Mouse (Mus musculus) adrenal gland, adult 18-20 months (tissue): ENCODE results near the gene Tbc1d10b. TPM values are rescaled to one million over a fixed set of nuclear protein-coding genes. Genes with fewer than 3 reads are reported as not detected.

Experiments used
- DNase-seq, 2 experiments: peaks; one replicate each; pipeline ENCODE4 v3.0.0; 2021 to 2022; ENCODE audit warnings: low spot score in 2 of 2
- total RNA-seq, 2 experiments: library from RNA; stranded (reverse); gene quantifications; 1 replicate in 1 of 2; 2 replicates in 1 of 2; pipeline ENCODE4 v1.2.3; 2021

The Tbc1d10b gene
- total RNA-seq, 2 experiments from 2014 or later = 43.3 to 47.5 TPM

DNA sequence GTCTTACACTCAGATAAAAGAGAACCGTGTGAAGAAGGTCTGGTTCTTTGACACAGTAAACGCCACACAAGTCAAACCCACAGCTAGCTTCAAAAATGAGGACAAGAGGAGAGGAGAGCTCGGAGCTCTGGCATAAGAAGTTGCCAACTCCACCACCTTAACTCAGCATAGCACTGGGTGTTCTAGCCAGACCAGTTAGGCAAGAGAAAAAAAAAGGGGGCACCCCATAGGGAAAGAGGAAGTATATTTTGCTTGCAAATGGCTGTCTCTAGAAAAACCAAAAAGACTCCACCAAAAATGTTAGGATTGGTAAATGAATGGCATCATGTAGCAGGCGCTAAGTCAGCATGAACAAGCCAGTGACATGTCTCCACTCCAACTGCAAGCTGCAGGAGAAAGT, 44.3 kb downstream of the Tbc1d10b start:
- no peak for DNase-seq

DNA sequence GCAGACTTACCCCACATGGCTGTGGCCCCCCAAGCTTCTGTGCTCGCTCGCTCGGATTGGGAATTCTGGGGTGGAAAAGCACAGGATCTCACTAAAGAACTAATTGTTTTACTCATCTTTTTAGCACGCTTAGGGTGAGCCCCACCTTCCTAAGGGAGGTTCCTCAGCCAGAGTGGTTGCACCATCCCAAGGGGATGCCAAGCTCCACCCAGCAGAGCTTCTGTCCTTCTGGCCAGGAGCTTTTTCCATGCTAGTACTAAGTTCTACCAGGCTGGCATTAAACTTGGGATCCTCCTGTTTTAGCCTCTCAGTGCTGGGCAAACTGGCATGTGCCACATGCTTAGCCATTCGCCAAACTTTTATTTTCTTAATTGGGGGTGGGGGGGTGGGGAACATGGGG, 45.7 kb downstream of the Tbc1d10b start:
- no peak for DNase-seq

DNA sequence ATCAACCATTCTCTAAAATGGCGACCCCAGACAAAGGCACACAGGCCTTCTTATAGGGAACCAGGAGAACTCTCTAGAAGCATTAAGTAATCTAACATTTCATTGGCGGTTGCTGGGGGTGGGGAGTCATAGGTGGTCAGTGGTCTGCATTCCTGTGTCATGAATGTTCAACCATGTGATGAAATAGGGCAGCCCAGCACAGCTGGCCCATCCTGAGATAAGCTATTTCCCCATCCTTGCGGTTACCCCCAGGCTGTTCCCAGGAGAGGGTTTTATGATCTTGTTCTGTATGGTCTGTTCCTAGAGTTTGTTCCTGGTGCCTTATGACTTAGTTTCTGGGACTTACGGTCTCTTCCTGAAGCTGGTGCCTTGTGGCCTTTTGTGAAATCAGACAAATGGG, 50.7 kb downstream of the Tbc1d10b start:
- DNase-seq = no peak

DNA sequence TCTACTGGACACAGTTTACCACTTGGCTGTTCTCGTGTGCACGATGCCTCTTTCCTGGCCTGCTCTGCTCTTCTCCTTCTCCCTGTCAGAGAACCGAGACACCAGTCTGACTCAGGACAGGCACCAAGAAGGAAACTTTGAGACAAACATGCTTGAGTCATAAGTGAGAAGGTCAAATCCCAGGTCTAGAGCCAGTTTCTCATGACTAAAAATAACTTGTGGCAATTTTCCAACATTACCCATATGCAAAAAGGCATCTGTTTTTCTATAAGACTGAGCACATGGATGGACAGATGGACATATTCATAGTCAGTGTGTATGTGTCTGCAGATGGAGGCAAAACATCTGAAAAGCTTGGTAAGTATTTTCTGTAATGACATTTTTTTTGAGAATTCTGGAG, 54.8 kb downstream of the Tbc1d10b start:
- no peak for DNase-seq

DNA sequence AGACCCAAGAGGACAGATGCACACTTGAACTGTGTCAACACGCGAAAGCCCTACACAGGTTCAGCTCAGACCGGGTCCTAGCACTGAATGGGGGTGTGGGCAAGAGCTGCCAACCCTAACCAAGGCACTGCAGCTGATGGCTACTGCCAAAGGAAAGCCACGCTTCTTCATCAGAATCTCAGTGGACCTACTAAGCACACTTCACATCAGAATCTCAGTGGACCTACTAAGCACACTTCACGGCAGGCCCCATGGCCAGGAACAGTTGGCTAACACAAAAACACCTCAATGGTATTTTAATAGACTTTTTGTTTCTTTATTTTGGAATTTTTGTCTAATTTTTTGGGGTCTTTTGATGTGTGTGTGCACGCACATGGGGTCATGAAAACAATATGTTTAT, 55.8 kb downstream of the Tbc1d10b start:
- DNase-seq = no peak

DNA sequence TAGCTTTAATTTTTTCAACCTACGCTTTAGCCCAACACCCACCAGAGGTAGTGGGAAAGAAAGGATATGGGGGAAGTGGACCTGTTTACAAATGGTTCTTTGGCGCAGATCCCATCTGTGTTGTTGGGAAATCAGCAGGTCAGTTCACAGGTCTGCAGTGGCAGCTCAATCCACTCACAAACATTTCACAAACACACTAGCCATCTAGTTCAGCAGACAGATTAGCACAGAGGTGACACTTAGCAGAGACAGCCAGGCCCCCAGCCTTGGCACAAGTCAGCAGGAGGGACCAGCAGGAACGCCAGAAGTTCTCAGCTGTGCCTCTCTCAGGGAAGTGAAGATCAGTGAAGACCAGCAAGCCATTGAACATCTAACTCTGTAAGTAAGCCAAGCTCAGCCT, 60.4 kb downstream of the Tbc1d10b start:
- no peak for DNase-seq

Other genes starting within 250 kb of the Tbc1d10b start
- gene Cdipt, start 232.6 kb downstream of the Tbc1d10b start, total RNA-seq = 10 to 100 TPM; 75.0 to 82.1 TPM
- gene Cdiptos, start 232.4 kb downstream of the Tbc1d10b start, total RNA-seq = under 1 TPM; 0.42 to 0.70 TPM
- 100 to 1,000 TPM in 1 of 2 experiments, 10 to 100 TPM in 1; 92.6 to 135 TPM for gene Mvp, start 193.8 kb downstream of the Tbc1d10b start, total RNA-seq
- 1 to 10 TPM; 1.3 to 3.0 TPM for gene Pagr1b, start 192.0 kb downstream of the Tbc1d10b start, total RNA-seq
- 10 to 100 TPM in 1 of 2 experiments, 1 to 10 TPM in 1; 5.5 to 16.5 TPM for gene Pagr1a, start 191.1 kb downstream of the Tbc1d10b start, total RNA-seq
- 10 to 100 TPM; 12.9 to 27.0 TPM for gene Gm42742, start 187.4 kb downstream of the Tbc1d10b start, total RNA-seq
- 1 to 10 TPM; 3.7 to 4.4 TPM for gene Prrt2, start 187.3 kb downstream of the Tbc1d10b start, total RNA-seq
- gene Maz, start 181.4 kb downstream of the Tbc1d10b start, total RNA-seq = 100 to 1,000 TPM in 1 of 2 experiments, 10 to 100 TPM in 1; 86.0 to 132 TPM
- 1 to 10 TPM; 1.7 to 2.4 TPM for gene Kif22, start 166.0 kb downstream of the Tbc1d10b start, total RNA-seq
- not detected for gene Zg16, start 121.1 kb downstream of the Tbc1d10b start, total RNA-seq
- gene AI467606, start 117.1 kb downstream of the Tbc1d10b start, total RNA-seq = 1 to 10 TPM in 1 of 2 experiments, under 1 TPM in 1; 0.96 to 1.6 TPM
- gene Qprt, start 86.2 kb downstream of the Tbc1d10b start, total RNA-seq = under 1 TPM; 0.30 to 0.51 TPM
- 1 to 10 TPM in 1 of 2 experiments, under 1 TPM in 1; 0.89 to 1.3 TPM for gene Spn, start 70.6 kb downstream of the Tbc1d10b start, total RNA-seq
- 10 to 100 TPM; 51.6 to 62.3 TPM for gene Cd2bp2, start 12.4 kb downstream of the Tbc1d10b start, total RNA-seq
- 10 to 100 TPM in 1 of 2 experiments, under 1 TPM in 1; 0.66 to 16.3 TPM for gene Mylpf, start 422 bp upstream of the Tbc1d10b start, total RNA-seq
- 10 to 100 TPM; 12.6 to 14.8 TPM for gene Zfp553, start 24.6 kb upstream of the Tbc1d10b start, total RNA-seq
- 1 to 10 TPM; 7.8 to 8.7 TPM for gene Sept1, start 24.7 kb upstream of the Tbc1d10b start, total RNA-seq
- gene Zfp771, start 35.8 kb upstream of the Tbc1d10b start, total RNA-seq = 10 to 100 TPM; 23.6 to 29.6 TPM
- gene Dctpp1, start 52.2 kb upstream of the Tbc1d10b start, total RNA-seq = 10 to 100 TPM; 27.9 to 29.5 TPM
- gene Sephs2, start 65.6 kb upstream of the Tbc1d10b start, total RNA-seq = 10 to 100 TPM; 86.4 to 88.8 TPM
- 1 to 10 TPM; 1.7 to 4.0 TPM for gene Itgal, start 87.8 kb upstream of the Tbc1d10b start, total RNA-seq
- gene Zfp768, start 137.1 kb upstream of the Tbc1d10b start, total RNA-seq = 10 to 100 TPM; 26.8 to 34.5 TPM
- gene Zfp747, start 167.6 kb upstream of the Tbc1d10b start, total RNA-seq = 10 to 100 TPM; 10.4 to 13.0 TPM
- gene 9130019O22Rik, start 178.7 kb upstream of the Tbc1d10b start, total RNA-seq = 1 to 10 TPM; 4.1 to 5.0 TPM
- gene E430018J23Rik, start 185.2 kb upstream of the Tbc1d10b start, total RNA-seq = 1 to 10 TPM; 8.2 to 8.4 TPM
- 1 to 10 TPM; 6.6 to 6.9 TPM for gene Zfp764, start 198.4 kb upstream of the Tbc1d10b start, total RNA-seq
- gene Zfp688, start 213.6 kb upstream of the Tbc1d10b start, total RNA-seq = 10 to 100 TPM in 1 of 2 experiments, 1 to 10 TPM in 1; 9.9 to 11.4 TPM
- 1 to 10 TPM; 3.9 to 4.1 TPM for gene Zfp689, start 240.7 kb upstream of the Tbc1d10b start, total RNA-seq